Mouse (Mus musculus): ENCODE data around the gene Cry2. TPM values are rescaled to one million over a fixed set of nuclear protein-coding genes. Genes with fewer than 3 reads are reported as not detected.

Gene Cry2
- polyA plus RNA-seq, 1 experiment = 8.0 TPM

- no peaks in the 10 kb centered on the region; the same call in 1 of the 2 replicates for H3K4me1 ChIP-seq (ENCODE audit: control insufficient read depth, insufficient read depth, low read length)
- WGBS = 72% methylated on average over 11 of the region's 11 CpGs
- H3K27ac ChIP-seq (ENCODE audit: control insufficient read depth, insufficient read depth, low read depth, low read length, poor library complexity) = no peak overlapping the region
- no peak overlapping the region for H3K4me3 ChIP-seq (replicated peaks; ENCODE audit: control insufficient read depth, low read depth, low read length)
- no peak for TF ChIP-seq CTCF (IDR thresholded peaks at IDR 0.05; ENCODE audit: control insufficient read depth, insufficient read depth, low read length)
These were observed 2.1 kb downstream of the Cry2 start for GRCm38 (mm10) chr2:92431611-92432179.

- H3K27ac ChIP-seq (ENCODE audit: control insufficient read depth, insufficient read depth, low read depth, low read length, poor library complexity) = no peak overlapping the region
- 62% methylated on average over 21 of the region's 21 CpGs for WGBS
- H3K4me1 ChIP-seq (ENCODE audit: control insufficient read depth, insufficient read depth, low read length) = no peaks in the 10 kb centered on the region; the same call in 1 of the 2 replicates
- H3K4me3 ChIP-seq (replicated peaks; ENCODE audit: control insufficient read depth, low read depth, low read length) = no peak overlapping the region
- TF ChIP-seq CTCF (IDR thresholded peaks at IDR 0.05; ENCODE audit: control insufficient read depth, insufficient read depth, low read length) (no peak), POLR2A (IDR thresholded peaks at IDR 0.05; ENCODE audit: borderline replicate concordance, control insufficient read depth, low read depth, low read length) (no peak)
These were observed 2.9 kb downstream of the Cry2 start for GRCm38 (mm10) chr2:92430723-92431541.

GRCm38 (mm10) chr2:92430089-92430488 is 3.8 kb downstream of the Cry2 start:
- no peak for TF ChIP-seq CTCF (IDR thresholded peaks at IDR 0.05; ENCODE audit: control insufficient read depth, insufficient read depth, low read length)
- no peak for TF ChIP-seq POLR2A (IDR thresholded peaks at IDR 0.05; ENCODE audit: borderline replicate concordance, control insufficient read depth, low read depth, low read length)
- Histone ChIP-seq H3K4me1 (ENCODE audit: control insufficient read depth, insufficient read depth, low read length) (no peaks in the 10 kb centered on the region; the same call in 1 of the 2 replicates), H3K27ac (ENCODE audit: control insufficient read depth, insufficient read depth, low read depth, low read length, poor library complexity) (no peak overlapping the region), H3K4me3 (replicated peaks; ENCODE audit: control insufficient read depth, low read depth, low read length) (no peak overlapping the region)
- WGBS = 60% methylated on average over 2 of the region's 2 CpGs

GRCm38 (mm10) chr2:92427882-92428281 is 6.0 kb downstream of the Cry2 start:
- TF ChIP-seq POLR2A (IDR thresholded peaks at IDR 0.05; ENCODE audit: borderline replicate concordance, control insufficient read depth, low read depth, low read length) (no peak), CTCF (IDR thresholded peaks at IDR 0.05; ENCODE audit: control insufficient read depth, insufficient read depth, low read length) (no peak)
- WGBS = 82% methylated on average over 6 of the region's 6 CpGs
- Histone ChIP-seq H3K4me3 (replicated peaks; ENCODE audit: control insufficient read depth, low read depth, low read length) (no peak overlapping the region), H3K4me1 (ENCODE audit: control insufficient read depth, insufficient read depth, low read length) (no peaks in the 10 kb centered on the region), H3K27ac (ENCODE audit: control insufficient read depth, insufficient read depth, low read depth, low read length, poor library complexity) (no peak overlapping the region; the same call in 1 of the 2 replicates)

GRCm38 (mm10) chr2:92426426-92426825 is 7.4 kb downstream of the Cry2 start:
- Histone ChIP-seq H3K4me3 (replicated peaks; ENCODE audit: control insufficient read depth, low read depth, low read length) (no peak overlapping the region), H3K4me1 (ENCODE audit: control insufficient read depth, insufficient read depth, low read length) (no peaks in the 10 kb centered on the region; the same call in 1 of the 2 replicates), H3K27ac (ENCODE audit: control insufficient read depth, insufficient read depth, low read depth, low read length, poor library complexity) (no peak overlapping the region)
- 90% methylated on average over 3 of the region's 3 CpGs for WGBS
- TF ChIP-seq CTCF (IDR thresholded peaks at IDR 0.05; ENCODE audit: control insufficient read depth, insufficient read depth, low read length) (no peak), POLR2A (IDR thresholded peaks at IDR 0.05; ENCODE audit: borderline replicate concordance, control insufficient read depth, low read depth, low read length) (no peak)

GRCm38 (mm10) chr2:92425366-92425765 is 8.5 kb downstream of the Cry2 start:
- 86% methylated on average over 4 of the region's 4 CpGs for WGBS
- TF ChIP-seq POLR2A (IDR thresholded peaks at IDR 0.05; ENCODE audit: borderline replicate concordance, control insufficient read depth, low read depth, low read length) = no peak
- TF ChIP-seq CTCF (IDR thresholded peaks at IDR 0.05; ENCODE audit: control insufficient read depth, insufficient read depth, low read length) = no peak
- H3K4me3 ChIP-seq (replicated peaks; ENCODE audit: control insufficient read depth, low read depth, low read length) = no peak overlapping the region
- no peaks in the 10 kb centered on the region; the same call in 1 of the 2 replicates for H3K4me1 ChIP-seq (ENCODE audit: control insufficient read depth, insufficient read depth, low read length)
- no peak overlapping the region for H3K27ac ChIP-seq (ENCODE audit: control insufficient read depth, insufficient read depth, low read depth, low read length, poor library complexity)

- TF ChIP-seq CTCF (IDR thresholded peaks at IDR 0.05; ENCODE audit: control insufficient read depth, insufficient read depth, low read length) = no peak
- TF ChIP-seq POLR2A (IDR thresholded peaks at IDR 0.05; ENCODE audit: borderline replicate concordance, control insufficient read depth, low read depth, low read length) = no peak
- Histone ChIP-seq H3K27ac (ENCODE audit: control insufficient read depth, insufficient read depth, low read depth, low read length, poor library complexity) (no peak overlapping the region), H3K4me3 (replicated peaks; ENCODE audit: control insufficient read depth, low read depth, low read length) (no peak overlapping the region), H3K4me1 (ENCODE audit: control insufficient read depth, insufficient read depth, low read length) (no peaks in the 10 kb centered on the region; the same call in 1 of the 2 replicates)
- 88% methylated on average over 9 of the region's 9 CpGs for WGBS
These were observed 9.2 kb downstream of the Cry2 start for GRCm38 (mm10) chr2:92424462-92425308.
